Mouse (Mus musculus): ENCODE measurements around the gene Sectm1a. TPM values are rescaled to one million over a fixed set of nuclear protein-coding genes. Genes with fewer than 3 reads are reported as not detected.

Sectm1a gene
- polyA plus RNA-seq, 1 experiment from 2014 or later, result not detected

GRCm38 (mm10) chr11:121101124-121101805, 20.2 kb upstream of the Sectm1a start:
- DNase-seq (ENCODE audit: low spot score) (no peak), ATAC-seq (replicated peaks; ENCODE audit: insufficient number of reproducible peaks, low FRiP score, low TSS enrichment, low read depth) (no peak)
- no peak overlapping the region for H3K4me3 ChIP-seq (ENCODE audit: low read depth, low read length)
- no peaks in the 10 kb centered on the region for H3K27me3 ChIP-seq (ENCODE audit: control insufficient read depth, insufficient read depth, low read length)
- H3K9me3 ChIP-seq (replicated peaks; ENCODE audit: control insufficient read depth, low read length), result no peaks in the 10 kb centered on the region
- 86% methylated on average over 4 of the region's 4 CpGs for WGBS
- no peak overlapping the region for H3K27ac ChIP-seq (replicated peaks; ENCODE audit: low read depth, low read length)
- no peak overlapping the region for H3K4me2 ChIP-seq (ENCODE audit: low read depth, low read length)
- H3K4me1 ChIP-seq (ENCODE audit: control insufficient read depth, insufficient read depth, low read length), result no peaks in the 10 kb centered on the region
- H3K9ac ChIP-seq (replicated peaks; ENCODE audit: low read length), result no peak overlapping the region
- no peaks in the 10 kb centered on the region for H3K36me3 ChIP-seq (replicated peaks; ENCODE audit: control insufficient read depth, insufficient read depth, low read depth, low read length)

DNA sequence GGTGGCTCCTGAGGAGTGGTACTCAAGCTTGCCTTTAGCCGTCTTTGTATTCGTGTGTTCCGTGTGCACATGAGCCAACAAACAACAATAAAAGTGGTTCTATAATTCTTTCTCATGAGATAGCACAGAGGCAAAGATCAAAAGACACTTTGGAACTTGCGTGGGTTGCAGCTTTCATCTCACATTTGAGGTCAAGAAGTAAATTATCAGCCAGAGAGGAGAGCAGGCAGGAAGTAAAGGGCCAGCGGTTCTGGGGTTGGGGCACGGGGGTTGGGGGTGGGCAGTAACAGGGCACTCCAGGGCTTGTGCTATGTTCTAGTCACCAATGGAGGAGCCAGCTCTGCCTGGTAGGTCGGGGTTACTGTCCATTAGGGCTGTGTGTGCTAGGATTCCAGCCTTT, 19.7 kb upstream of the Sectm1a start:
- Histone ChIP-seq H3K4me2 (ENCODE audit: low read depth, low read length) (no peak overlapping the region), H3K36me3 (replicated peaks; ENCODE audit: control insufficient read depth, insufficient read depth, low read depth, low read length) (no peaks in the 10 kb centered on the region), H3K27me3 (ENCODE audit: control insufficient read depth, insufficient read depth, low read length) (no peaks in the 10 kb centered on the region), H3K4me3 (ENCODE audit: low read depth, low read length) (no peak overlapping the region), H3K9me3 (replicated peaks; ENCODE audit: control insufficient read depth, low read length) (no peaks in the 10 kb centered on the region), H3K4me1 (ENCODE audit: control insufficient read depth, insufficient read depth, low read length) (no peaks in the 10 kb centered on the region), H3K9ac (replicated peaks; ENCODE audit: low read length) (no peak overlapping the region), H3K27ac (replicated peaks; ENCODE audit: low read depth, low read length) (no peak overlapping the region)
- no peak for DNase-seq (ENCODE audit: low spot score)
- 63% methylated on average over 7 of the region's 7 CpGs for WGBS
- ATAC-seq (replicated peaks; ENCODE audit: insufficient number of reproducible peaks, low FRiP score, low TSS enrichment, low read depth), result no peak

DNA sequence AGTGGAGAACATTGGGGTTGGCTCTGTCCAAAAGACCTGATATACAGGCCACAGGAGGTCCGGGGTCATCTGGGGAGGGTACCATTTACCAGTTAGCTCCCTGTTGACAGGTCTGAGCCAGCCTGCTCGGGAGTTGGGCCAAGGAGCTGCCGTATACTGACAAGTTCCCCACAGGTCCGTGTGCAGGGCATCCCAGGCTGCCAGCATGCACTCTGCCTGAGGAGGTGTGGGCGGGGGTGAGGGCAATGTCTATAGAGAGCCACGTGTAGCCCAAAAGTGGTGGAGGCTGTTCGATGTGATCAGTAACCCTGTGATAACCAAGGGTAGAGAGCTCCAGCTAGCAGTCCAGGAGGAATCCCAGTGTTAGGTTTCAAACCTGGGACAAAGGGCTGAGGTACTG, 18.7 kb upstream of the Sectm1a start:
- H3K4me2 ChIP-seq (ENCODE audit: low read depth, low read length), result no peak overlapping the region
- H3K4me3 ChIP-seq (ENCODE audit: low read depth, low read length), result no peak overlapping the region
- H3K4me1 ChIP-seq (ENCODE audit: control insufficient read depth, insufficient read depth, low read length), result no peaks in the 10 kb centered on the region
- 80% methylated on average over 7 of the region's 7 CpGs for WGBS
- H3K36me3 ChIP-seq (replicated peaks; ENCODE audit: control insufficient read depth, insufficient read depth, low read depth, low read length), result no peaks in the 10 kb centered on the region
- H3K9me3 ChIP-seq (replicated peaks; ENCODE audit: control insufficient read depth, low read length), result no peaks in the 10 kb centered on the region
- no peak overlapping the region for H3K27ac ChIP-seq (replicated peaks; ENCODE audit: low read depth, low read length)
- no peaks in the 10 kb centered on the region for H3K27me3 ChIP-seq (ENCODE audit: control insufficient read depth, insufficient read depth, low read length)
- no peak for DNase-seq (ENCODE audit: low spot score)
- H3K9ac ChIP-seq (replicated peaks; ENCODE audit: low read length), result no peak overlapping the region
- no peak for ATAC-seq (replicated peaks; ENCODE audit: insufficient number of reproducible peaks, low FRiP score, low TSS enrichment, low read depth)

GRCm38 (mm10) chr11:121092606-121093585, 11.9 kb upstream of the Sectm1a start:
- H3K4me2 ChIP-seq (ENCODE audit: low read depth, low read length), result no peak overlapping the region
- no peak overlapping the region for H3K27ac ChIP-seq (replicated peaks; ENCODE audit: low read depth, low read length)
- ATAC-seq (replicated peaks; ENCODE audit: insufficient number of reproducible peaks, low FRiP score, low TSS enrichment, low read depth) (no peak), DNase-seq (ENCODE audit: low spot score) (no peak)
- no peak overlapping the region for H3K9ac ChIP-seq (replicated peaks; ENCODE audit: low read length)
- H3K27me3 ChIP-seq (ENCODE audit: control insufficient read depth, insufficient read depth, low read length), result no peaks in the 10 kb centered on the region
- WGBS, result 90% methylated on average over 14 of the region's 14 CpGs
- H3K4me3 ChIP-seq (ENCODE audit: low read depth, low read length), result no peak overlapping the region
- H3K4me1 ChIP-seq (ENCODE audit: control insufficient read depth, insufficient read depth, low read length), result no peaks in the 10 kb centered on the region
- H3K9me3 ChIP-seq (replicated peaks; ENCODE audit: control insufficient read depth, low read length), result no peaks in the 10 kb centered on the region
- no peaks in the 10 kb centered on the region for H3K36me3 ChIP-seq (replicated peaks; ENCODE audit: control insufficient read depth, insufficient read depth, low read depth, low read length)

DNA sequence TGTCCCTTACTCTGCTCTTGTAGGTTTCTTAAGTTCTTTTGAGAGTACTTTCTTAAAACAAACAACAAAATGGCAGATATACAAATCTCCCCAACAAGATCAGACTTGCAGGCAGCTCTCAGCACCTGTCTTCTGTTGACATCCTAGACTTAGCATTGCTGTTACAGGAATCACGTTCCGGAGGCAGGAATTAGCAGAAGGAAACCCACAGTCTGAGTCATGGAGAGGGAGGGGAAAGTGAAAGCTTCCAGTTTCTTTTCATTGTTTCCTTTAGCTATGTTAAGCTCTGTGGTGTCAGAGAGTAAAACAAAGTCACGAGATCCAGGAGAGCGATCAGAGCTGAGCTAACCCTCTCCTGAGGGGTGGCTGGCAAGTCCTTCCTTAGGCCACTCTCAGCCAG, 9.9 kb upstream of the Sectm1a start:
- DNase-seq (ENCODE audit: low spot score), result no peak
- Histone ChIP-seq H3K27me3 (ENCODE audit: control insufficient read depth, insufficient read depth, low read length) (no peaks in the 10 kb centered on the region), H3K4me1 (ENCODE audit: control insufficient read depth, insufficient read depth, low read length) (no peaks in the 10 kb centered on the region), H3K9ac (replicated peaks; ENCODE audit: low read length) (no peak overlapping the region), H3K4me3 (ENCODE audit: low read depth, low read length) (no peak overlapping the region), H3K9me3 (replicated peaks; ENCODE audit: control insufficient read depth, low read length) (no peaks in the 10 kb centered on the region), H3K27ac (replicated peaks; ENCODE audit: low read depth, low read length) (no peak overlapping the region), H3K36me3 (replicated peaks; ENCODE audit: control insufficient read depth, insufficient read depth, low read depth, low read length) (no peaks in the 10 kb centered on the region), H3K4me2 (ENCODE audit: low read depth, low read length) (no peak overlapping the region)
- WGBS, result 65% methylated on average over 4 of the region's 4 CpGs
- no peak for ATAC-seq (replicated peaks; ENCODE audit: insufficient number of reproducible peaks, low FRiP score, low TSS enrichment, low read depth)

DNA sequence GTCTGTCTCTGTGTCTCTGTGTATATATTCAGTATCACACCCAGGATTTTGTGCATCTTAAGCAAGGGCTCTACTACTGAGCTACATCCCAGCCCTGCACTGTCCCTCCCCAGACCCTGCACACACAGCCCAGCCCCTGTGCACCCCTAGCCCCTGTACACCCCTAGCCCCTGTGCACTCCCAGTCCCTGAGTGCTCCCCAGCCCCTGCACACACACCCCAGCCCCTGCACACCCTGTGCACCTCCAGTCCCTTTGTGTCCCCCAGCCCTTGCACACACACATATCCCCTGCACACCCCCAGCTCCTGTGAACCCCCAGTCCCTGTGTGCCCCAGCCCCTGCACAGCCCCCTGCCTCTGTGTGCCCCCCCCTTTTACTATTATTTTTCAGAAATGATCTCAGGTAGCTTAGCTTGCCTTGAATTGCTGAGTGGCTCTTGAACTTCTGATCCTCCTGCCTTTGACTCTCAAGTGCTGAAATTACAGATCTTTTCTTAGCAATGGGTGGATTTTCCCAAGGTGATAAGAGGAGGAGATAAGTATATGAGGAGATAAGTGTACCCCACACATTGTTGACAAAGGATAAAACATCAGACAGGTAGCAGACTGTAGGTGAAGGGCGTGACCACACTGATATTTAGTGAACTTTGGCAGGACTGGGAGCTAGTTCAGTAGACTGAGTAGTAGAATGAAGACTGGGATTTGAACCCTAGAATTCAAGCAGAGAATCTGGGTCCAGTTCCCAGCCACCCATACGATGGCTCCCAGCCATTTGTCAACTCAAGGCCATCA, 8.9 kb upstream of the Sectm1a start:
- Histone ChIP-seq H3K27ac (replicated peaks; ENCODE audit: low read depth, low read length) (no peak overlapping the region), H3K27me3 (ENCODE audit: control insufficient read depth, insufficient read depth, low read length) (no peaks in the 10 kb centered on the region), H3K9me3 (replicated peaks; ENCODE audit: control insufficient read depth, low read length) (no peaks in the 10 kb centered on the region), H3K36me3 (replicated peaks; ENCODE audit: control insufficient read depth, insufficient read depth, low read depth, low read length) (no peaks in the 10 kb centered on the region), H3K4me2 (ENCODE audit: low read depth, low read length) (no peak overlapping the region), H3K9ac (replicated peaks; ENCODE audit: low read length) (no peak overlapping the region), H3K4me1 (ENCODE audit: control insufficient read depth, insufficient read depth, low read length) (no peaks in the 10 kb centered on the region), H3K4me3 (ENCODE audit: low read depth, low read length) (no peak overlapping the region)
- no peak for ATAC-seq (replicated peaks; ENCODE audit: insufficient number of reproducible peaks, low FRiP score, low TSS enrichment, low read depth)
- DNase-seq (ENCODE audit: low spot score), result no peak
- WGBS, result 85% methylated on average over 2 of the region's 2 CpGs

- Histone ChIP-seq H3K4me2 (ENCODE audit: low read depth, low read length) (no peak overlapping the region), H3K4me1 (ENCODE audit: control insufficient read depth, insufficient read depth, low read length) (no peaks in the 10 kb centered on the region), H3K27me3 (ENCODE audit: control insufficient read depth, insufficient read depth, low read length) (no peaks in the 10 kb centered on the region), H3K9ac (replicated peaks; ENCODE audit: low read length) (no peak overlapping the region), H3K27ac (replicated peaks; ENCODE audit: low read depth, low read length) (no peak overlapping the region), H3K9me3 (replicated peaks; ENCODE audit: control insufficient read depth, low read length) (no peaks in the 10 kb centered on the region), H3K4me3 (ENCODE audit: low read depth, low read length) (no peak overlapping the region), H3K36me3 (replicated peaks; ENCODE audit: control insufficient read depth, insufficient read depth, low read depth, low read length) (no peaks in the 10 kb centered on the region)
- no peak for DNase-seq (ENCODE audit: low spot score)
- no peak for ATAC-seq (replicated peaks; ENCODE audit: insufficient number of reproducible peaks, low FRiP score, low TSS enrichment, low read depth)
- WGBS, result 84% methylated on average over 6 of the region's 6 CpGs
Measured at GRCm38 (mm10) chr11:121088997-121089396, 8.0 kb upstream of the Sectm1a start.
